Mouse (Mus musculus): ENCODE results near the gene Cfap20. TPM values are rescaled to one million over a fixed set of nuclear protein-coding genes. Genes with fewer than 3 reads are reported as not detected.

Cfap20 gene
- 62.3 and 86.8 TPM in 2 replicates for polyA plus RNA-seq (2012; rRNA removed)

DNA sequence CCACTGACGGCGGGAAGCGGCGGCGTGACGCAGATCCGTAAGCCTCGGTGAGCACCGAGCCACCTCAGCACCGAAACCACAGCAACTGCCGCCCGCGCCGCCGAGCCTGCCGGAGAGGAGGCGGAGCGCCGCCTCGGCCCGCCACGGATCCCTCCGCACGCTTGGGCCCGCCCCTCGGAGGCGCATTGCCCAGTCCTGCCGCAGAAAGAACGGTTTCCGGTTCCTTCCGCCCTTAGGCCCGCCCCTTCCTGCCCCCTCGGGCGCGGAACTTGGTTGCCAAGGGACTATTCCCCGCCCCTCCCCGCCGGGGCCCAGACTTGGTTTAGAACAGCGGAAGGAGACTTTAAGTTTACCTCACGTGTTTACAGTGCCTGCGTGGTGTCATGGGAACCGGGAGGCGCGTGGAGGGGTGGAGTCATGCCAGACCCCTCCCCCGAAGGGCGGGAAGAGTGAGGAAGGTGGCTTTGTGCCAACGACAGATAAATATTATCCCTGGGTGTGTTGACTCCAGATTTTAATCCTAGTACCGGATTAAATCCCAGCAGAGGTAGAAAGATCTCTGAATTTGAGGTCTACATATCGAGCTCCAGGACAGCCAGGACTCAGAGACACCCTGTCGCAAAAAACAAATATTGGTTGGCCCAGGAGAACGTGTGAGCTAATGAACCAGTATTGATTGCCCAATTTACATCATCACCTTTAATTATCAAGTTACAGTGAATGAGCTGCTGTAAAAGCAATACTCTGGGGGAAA is at the start of gene Cfap20:
Gene Cfap20, minus strand, starts transcription at position 184 of the 754 bp plus-strand sequence.
- DNase-seq (ENCODE audit: low spot score): peak; percentile 99

DNA sequence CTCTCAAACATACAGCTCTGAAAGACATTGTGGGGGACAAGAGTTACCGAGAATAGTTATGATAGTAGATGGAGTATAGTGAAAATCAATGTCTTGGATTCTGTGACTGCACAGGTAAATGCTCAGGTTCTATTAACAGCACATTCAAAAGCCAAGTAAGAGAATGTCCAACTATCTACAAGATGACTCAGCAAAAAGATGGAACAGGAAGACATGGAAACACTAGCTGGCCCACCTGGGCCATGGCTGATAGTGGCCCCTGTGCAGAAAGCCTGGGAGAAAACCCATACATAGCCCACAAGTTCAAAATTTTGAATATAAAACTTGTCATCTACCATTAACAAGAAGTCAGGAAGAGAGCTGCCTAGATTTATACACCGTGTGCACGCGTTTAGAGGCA is 35.3 kb upstream of the Cfap20 start:
- no peak for DNase-seq (ENCODE audit: low spot score)

DNA sequence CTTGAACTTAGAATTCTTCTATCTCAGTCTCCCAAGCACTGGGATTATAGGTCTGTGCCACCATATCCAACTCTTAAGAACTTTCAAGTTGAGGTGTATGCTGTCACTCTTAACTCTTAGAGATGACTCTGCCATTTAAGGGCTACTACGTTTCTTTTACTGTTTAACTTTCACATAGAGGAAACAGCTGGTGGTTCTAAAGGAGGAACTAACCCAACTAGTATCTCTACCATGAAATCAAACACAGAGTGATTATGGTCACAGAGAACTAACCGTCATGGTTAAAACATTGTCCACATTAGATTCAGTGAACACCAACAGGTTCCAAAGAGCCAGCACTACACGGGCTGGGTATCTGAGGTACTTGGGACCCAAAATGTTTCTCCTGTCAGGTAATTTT is 34.3 kb upstream of the Cfap20 start:
- DNase-seq (ENCODE audit: low spot score): no peak

- DNase-seq (ENCODE audit: low spot score): no peak
Observed at GRCm38 (mm10) chr8:95466543-95466942, 31.9 kb upstream of the Cfap20 start.

- no peak for DNase-seq (ENCODE audit: low spot score)
Observed at GRCm38 (mm10) chr8:95452518-95452917, 17.8 kb upstream of the Cfap20 start.

- DNase-seq (ENCODE audit: low spot score): no peak
Observed at GRCm38 (mm10) chr8:95450271-95450670, 15.6 kb upstream of the Cfap20 start.

- DNase-seq (ENCODE audit: low spot score): no peak
Observed at GRCm38 (mm10) chr8:95447661-95448060, 13.0 kb upstream of the Cfap20 start.

DNA sequence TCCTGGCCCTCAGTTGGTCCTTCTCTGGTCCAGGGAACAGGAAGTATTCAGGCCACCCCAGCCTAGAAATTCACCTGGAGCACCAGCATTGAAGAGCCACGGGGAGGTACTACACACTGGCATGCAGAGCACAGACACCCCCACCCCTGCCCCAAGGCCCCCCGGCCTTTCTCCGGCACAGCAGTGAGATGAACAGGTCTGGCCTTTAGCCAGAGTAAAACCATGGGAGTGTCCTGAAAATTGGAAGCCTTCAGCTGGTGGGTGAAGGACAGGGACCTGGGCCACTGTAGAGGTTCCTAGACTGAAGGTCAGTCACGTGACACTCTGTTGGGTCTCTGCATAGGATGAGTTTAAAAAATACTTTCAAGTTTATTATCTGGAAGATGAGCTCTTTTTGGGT is 10.4 kb upstream of the Cfap20 start:
- no peak for DNase-seq (ENCODE audit: low spot score)

DNA sequence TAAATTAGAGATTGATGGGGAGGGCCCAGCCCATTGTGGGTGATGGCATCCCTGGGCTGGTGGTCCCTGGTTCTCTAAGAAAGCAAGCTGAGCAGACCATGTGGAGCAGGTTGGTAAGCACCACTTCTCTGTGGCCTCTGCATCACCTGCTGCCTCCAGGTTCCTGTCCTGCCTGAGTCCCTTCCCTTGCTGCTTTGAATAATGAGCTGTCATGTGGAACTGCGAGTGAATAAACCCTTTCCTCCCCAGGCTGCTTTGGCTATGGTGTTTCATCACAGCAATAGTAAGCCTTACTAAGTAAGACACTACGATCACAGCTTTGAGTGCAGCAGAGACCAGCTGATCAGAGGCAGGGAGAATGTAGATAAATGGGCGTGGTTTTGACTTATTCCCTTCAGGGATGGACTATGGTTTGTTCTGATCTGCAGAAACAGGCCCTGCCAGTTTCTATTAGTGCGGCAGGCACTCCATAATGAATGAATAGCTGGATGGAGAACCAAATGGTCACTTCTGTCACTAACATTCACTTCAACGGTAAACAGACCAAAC is 6.9 kb upstream of the Cfap20 start:
- DNase-seq (ENCODE audit: low spot score): no peak

DNA sequence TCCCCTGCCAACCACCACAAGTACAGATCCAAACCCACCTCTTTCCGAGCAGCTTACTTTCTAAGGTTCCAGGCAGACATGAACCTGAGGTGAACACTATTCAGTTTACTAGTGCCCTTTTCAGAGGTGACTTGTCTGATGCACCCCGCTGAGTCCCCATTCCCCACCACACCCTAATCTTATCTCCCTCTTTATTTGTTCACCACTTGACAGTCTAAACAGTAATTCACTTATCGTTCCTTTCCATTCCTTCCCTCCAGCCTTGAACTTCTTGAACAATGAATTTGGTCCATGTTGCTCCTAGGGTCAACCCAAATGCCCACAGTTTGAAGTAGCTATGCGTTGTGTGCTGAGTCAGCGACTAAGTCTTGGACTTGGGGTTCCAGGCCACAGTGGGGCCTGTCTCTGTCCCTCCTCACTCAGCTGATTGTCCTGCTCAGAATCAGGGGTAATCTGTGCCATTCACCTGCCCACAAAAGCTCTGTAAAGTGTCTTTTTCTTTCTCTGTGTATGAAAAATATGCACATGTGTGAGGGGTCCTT is 5.6 kb upstream of the Cfap20 start:
- no peak for DNase-seq (ENCODE audit: low spot score)

GRCm38 (mm10) chr8:95439421-95439820 is 4.8 kb upstream of the Cfap20 start:
- DNase-seq (ENCODE audit: low spot score): no peak

DNA sequence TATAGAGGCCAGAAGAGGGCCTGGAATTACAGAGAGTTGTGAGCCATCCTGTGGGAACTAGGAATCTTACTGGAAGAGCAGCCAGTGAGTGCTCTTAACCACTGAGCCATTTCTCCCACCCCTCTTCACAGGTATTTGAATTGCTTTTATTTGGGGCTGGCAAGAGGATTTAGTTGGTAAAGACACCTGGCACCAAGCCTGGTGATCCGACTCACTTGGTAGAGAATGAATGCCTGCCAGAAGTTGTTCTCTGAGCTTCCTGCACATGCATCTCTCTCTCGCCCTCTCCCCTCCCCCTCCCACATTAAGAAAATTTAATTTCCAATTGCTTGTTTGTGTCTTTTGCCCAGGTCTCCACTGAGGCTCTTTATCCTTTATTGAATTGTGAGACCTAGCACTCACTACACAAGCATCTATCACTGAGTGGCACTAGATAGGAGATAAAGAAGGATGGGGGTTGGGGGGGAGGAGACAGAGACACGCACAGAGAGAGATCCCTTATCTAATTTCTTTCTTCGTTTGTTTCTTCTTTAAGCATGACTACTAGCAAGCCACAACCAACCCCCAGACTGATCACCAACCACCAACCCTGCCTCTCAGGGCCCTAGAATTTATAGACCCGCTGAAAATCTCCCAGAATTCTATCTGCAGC is 2.8 kb upstream of the Cfap20 start:
- no peak for DNase-seq (ENCODE audit: low spot score)

GRCm38 (mm10) chr8:95435930-95436329 is 1.3 kb upstream of the Cfap20 start:
- DNase-seq (ENCODE audit: low spot score): no peak

DNA sequence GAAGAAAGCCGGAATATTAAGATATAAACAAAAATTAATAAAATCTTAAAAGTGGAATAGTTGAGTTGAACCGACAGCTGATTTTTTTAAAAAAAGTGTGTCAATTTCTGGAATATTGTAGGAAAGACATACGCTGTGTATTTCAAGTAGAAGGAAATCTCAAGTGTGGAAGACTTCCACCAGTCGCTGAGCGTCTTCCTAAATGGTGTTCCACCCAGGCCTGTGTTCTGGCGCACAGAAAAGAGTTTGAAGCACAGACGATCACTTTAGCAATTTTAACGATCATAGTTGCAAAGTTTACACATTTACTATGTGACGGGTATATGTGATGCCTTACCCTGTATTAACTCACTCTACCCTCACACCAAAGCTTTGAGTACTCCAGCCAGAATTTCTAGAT is 802 bp upstream of the Cfap20 start:
- DNase-seq (ENCODE audit: low spot score): no peak

DNA sequence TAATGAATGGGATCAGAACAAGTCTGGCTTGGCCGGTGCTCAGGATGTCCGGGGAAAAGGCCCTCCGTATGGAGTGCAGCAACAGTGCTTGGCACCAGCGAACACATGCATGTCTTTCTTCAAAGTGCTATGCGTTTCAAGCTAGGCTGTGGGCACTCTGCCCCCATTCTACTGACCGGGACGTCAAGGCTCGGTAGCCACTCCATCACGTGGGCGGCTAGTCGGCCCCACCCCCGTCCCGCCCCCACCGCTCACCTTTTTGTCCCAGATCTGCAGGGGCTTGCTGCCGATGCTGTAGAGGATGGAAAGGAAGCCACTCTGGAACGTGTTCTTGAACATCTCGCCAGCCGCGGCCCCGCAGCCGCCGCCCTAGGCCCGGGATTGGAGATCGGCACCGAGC is 436 bp downstream of the Cfap20 start:
- no peak for DNase-seq (ENCODE audit: low spot score)

DNA sequence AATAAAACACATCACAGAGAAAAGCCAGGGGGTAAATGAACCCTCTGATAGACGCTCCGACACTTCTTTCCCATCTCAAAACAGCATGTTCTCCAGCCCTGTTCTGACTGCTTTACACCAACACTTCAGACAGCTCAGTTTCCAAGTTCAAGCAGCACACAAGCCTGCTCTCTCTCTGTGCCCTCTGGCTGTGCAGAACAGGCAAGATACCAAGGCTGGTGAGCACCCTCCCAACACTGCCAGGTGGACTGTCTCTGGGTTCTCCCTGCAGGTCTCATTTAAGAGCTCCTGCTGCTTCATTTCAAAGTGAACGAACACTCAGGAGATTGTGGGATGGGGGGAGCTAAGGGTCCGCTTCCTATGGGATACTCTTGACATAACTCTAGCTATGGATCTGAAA is 1.5 kb downstream of the Cfap20 start:
- DNase-seq (ENCODE audit: low spot score): no peak

DNA sequence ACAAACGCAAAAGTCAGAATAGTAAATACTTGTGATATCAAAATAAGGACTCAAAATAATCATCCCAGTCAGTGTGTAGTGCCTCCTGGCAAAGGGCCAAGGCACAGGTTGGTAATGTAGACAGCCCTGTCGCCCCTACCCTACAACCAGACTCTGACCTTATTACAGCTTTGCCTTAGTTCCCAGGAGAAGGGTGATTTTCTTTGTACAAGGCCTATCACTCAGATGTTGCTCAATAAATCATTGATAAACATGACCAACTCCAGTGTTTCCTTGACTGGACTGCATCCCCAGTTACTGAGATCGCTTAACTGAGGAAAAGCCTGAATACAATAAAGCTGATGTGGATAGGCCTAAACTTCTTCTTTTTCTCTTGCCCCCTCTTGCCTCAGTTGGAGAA is 2.2 kb downstream of the Cfap20 start:
- no peak for DNase-seq (ENCODE audit: low spot score)

DNA sequence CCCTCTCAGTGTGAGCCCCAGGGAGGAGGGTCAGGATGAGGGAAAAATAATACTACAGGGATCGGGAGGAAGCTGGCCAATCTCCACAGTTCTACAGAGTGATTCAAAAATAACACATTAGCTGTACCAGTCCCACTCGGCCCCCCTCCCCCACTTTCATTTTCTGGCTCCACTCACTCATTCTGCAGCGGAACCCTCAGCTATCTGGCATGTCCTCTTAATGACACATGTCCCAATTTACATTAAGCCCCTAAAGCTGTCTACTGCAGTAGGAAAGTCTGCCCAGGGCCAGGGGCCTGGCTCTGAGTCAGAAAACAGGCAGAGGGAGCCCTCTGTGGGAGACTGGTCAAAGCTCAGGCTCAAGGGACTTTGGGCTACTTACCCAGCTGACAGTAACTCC is 4.7 kb downstream of the Cfap20 start:
- DNase-seq (ENCODE audit: low spot score): no peak

GRCm38 (mm10) chr8:95427594-95428535 is 6.8 kb downstream of the Cfap20 start:
- DNase-seq (ENCODE audit: low spot score): no peak

DNA sequence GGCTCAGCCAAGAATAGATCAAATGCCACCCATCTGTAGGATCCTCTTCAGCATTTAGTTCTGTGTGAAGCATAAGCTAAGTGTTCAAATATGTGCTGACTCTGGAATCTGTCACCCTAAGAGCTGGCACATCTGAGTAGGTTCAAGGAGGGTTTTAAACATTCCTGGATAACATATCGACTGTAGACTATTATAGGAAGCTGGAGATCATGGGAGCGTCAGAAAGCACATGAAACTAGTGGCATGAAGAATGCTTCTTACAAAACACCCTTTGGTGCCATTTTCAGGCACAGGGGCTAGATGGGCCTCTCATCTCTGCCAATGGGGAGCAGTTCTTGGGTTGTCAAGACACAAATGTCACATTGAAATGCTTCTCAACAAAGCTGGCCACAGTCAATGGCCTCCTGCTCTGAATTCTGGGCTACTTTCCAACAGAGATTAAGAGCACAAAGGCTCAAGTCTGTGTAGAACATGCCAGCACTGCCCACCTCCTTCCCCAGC is 7.8 kb downstream of the Cfap20 start:
- DNase-seq (ENCODE audit: low spot score): no peak

GRCm38 (mm10) chr8:95424682-95425081 is 10.0 kb downstream of the Cfap20 start:
- no peak for DNase-seq (ENCODE audit: low spot score)

Measured in urinary bladder, adult 2 months (tissue).